Mouse (Mus musculus): ENCODE measurements around the gene Grm1.

- no peak for TF ChIP-seq CTCF (IDR thresholded peaks at IDR 0.05; ENCODE audit: low read depth)
- TF ChIP-seq EP300 (IDR thresholded peaks at IDR 0.05; ENCODE audit: low read depth), result no peak
These were observed 319.1 kb downstream of the Grm1 start for GRCm38 (mm10) chr10:10763015-10763414.
